Mouse (Mus musculus) C2C12 (cell line): ENCODE results near the gene Nbeal2.

ENCODE experiments used
- CTCF ChIP-seq: IDR thresholded peaks from one replicate; pipeline ENCODE4 v1.5.1; 2011; ENCODE audit not compliant: control insufficient read depth, insufficient read depth, insufficient read length
- FOSL1 ChIP-seq: IDR thresholded peaks from one replicate; pipeline ENCODE4 v1.8.0; 2011; ENCODE audit warnings: mild to moderate bottlenecking, low read length; ENCODE audit not compliant: poor library complexity, insufficient read depth, severe bottlenecking
- MAX ChIP-seq: IDR thresholded peaks from one replicate; pipeline ENCODE4 v1.6.1; 2011; ENCODE audit warnings: mild to moderate bottlenecking, control low read depth
- MYOD1 ChIP-seq: IDR thresholded peaks from one replicate; pipeline ENCODE4 v1.6.1; 2011; ENCODE audit warnings: low read depth; ENCODE audit not compliant: control insufficient read depth, insufficient read length
- MYOG ChIP-seq: IDR thresholded peaks from one replicate; pipeline ENCODE4 v1.6.1; 2011; ENCODE audit not compliant: control insufficient read depth, insufficient read length; ENCODE audit errors: extremely low read depth
- USF1 ChIP-seq: IDR thresholded peaks from one replicate; pipeline ENCODE4 v1.6.1; 2011; ENCODE audit warnings: low read depth, mild to moderate bottlenecking, control low read depth, moderate library complexity

GRCm38 (mm10) chr9:110631651-110632275 lies 22.2 kb downstream of the Nbeal2 start:
- TF ChIP-seq MYOD1 (no peak), CTCF (no peak), USF1 (no peak), MAX (no peak), MYOG (no peak), FOSL1 (no peak)
